Mouse (Mus musculus): ENCODE measurements at regions not wholly inside any gene's neighbourhood (a gene's known extent, or its start where the extent isn't known, plus 50 kb on each side); places are given as distances from the start of the nearest gene placed in this dataset.

DNA sequence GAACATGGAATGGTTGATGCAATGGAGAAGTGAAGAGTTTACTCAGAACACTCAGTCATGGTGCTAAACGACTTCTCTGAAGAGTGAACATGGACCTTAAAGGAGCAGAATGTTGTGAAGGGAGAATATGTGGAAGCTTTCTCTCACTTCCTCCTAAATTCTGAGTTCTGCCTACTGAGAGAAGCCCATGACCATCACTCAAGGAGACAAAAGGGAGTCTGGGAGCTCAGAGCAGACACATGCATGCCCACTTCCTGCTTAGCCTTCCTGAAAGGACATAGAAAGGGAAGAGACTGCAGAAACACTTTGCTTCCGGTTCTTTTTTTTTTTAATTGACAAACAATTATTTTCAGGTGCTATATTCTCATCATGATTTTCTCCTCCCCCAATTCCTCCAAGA lies 166.1 kb upstream of the Prkcq start:
- ATAC-seq (replicated peaks; ENCODE audit: low FRiP score, low read depth) (no peak), DNase-seq (ENCODE audit: low spot score) (no peak)
- Histone ChIP-seq H3K27ac (no peak overlapping the region), H3K4me2 (ENCODE audit: low read length) (no peak overlapping the region), H3K9ac (ENCODE audit: low read depth, low read length) (no peak overlapping the region), H3K4me3 (replicated peaks; ENCODE audit: low read depth, low read length) (no peak overlapping the region), H3K4me1 (replicated peaks; ENCODE audit: insufficient read depth, low read length) (no peaks in the 10 kb centered on the region), H3K36me3 (ENCODE audit: insufficient read depth, low read length) (no peaks in the 10 kb centered on the region), H3K9me3 (replicated peaks; ENCODE audit: low read length) (no peaks in the 10 kb centered on the region), H3K27me3 (ENCODE audit: insufficient read depth, low read length) (no peaks in the 10 kb centered on the region)
- WGBS = 63% methylated on average over 2 of the region's 2 CpGs
- no peak for TF ChIP-seq CTCF (IDR thresholded peaks at IDR 0.05; ENCODE audit: low read depth)

DNA sequence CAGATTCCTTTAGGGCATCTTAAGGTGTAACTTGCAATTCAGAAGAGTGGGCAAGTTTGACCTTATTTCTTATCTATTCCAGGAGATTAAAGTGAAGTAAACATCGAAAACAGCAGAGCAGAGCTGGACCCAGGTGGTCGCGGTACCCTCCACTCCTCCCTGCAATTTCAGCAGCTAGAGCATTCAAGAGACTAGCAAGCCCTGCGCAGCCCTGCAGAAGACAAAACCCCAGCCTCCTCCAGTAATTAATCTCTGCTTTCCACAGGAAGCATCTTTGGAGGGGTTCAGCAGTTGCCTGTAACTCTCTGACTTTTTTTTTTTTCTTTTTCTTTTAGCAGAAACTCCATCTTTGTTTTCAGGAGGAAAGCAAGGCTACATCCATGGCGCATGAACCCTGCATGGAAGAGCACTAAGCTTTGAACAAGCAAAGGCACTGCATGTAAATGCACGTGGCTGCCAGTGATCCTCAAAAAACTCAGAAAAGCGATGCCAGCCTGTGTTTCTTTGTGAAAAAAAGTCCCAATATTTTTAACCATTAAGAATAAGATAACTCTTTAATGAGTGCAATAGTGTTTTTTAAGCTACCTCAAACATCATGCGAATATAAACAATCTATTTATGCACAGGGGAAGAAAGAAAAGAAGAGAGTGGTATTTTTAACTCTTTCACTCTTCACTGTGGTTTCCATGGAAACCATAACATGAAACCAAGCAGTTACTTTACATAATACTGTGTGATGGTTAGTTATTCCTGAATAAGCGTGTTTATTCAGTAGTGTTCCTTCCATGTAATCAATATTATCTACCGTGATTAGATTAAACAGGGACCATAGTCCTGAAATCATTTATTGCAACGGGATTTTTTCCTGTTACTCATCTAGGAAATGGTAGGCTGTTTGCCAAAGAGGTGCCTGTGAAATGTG lies 160.6 kb upstream of the Prkcq start:
- Histone ChIP-seq H3K27me3 (ENCODE audit: insufficient read depth, low read length) (no peaks in the 10 kb centered on the region), H3K4me3 (replicated peaks; ENCODE audit: low read depth, low read length) (no peak overlapping the region), H3K36me3 (ENCODE audit: insufficient read depth, low read length) (no peaks in the 10 kb centered on the region), H3K9ac (ENCODE audit: low read depth, low read length) (no peak overlapping the region), H3K4me1 (replicated peaks; ENCODE audit: insufficient read depth, low read length) (no peaks in the 10 kb centered on the region), H3K9me3 (replicated peaks; ENCODE audit: low read length) (no peaks in the 10 kb centered on the region), H3K27ac (no peak overlapping the region), H3K4me2 (ENCODE audit: low read length) (no peak overlapping the region)
- no peak for DNase-seq (ENCODE audit: low spot score)
- ATAC-seq (replicated peaks; ENCODE audit: low FRiP score, low read depth) = no peak
- no peak for TF ChIP-seq CTCF (IDR thresholded peaks at IDR 0.05; ENCODE audit: low read depth)
- WGBS = 69% methylated on average over 11 of the region's 11 CpGs

DNA sequence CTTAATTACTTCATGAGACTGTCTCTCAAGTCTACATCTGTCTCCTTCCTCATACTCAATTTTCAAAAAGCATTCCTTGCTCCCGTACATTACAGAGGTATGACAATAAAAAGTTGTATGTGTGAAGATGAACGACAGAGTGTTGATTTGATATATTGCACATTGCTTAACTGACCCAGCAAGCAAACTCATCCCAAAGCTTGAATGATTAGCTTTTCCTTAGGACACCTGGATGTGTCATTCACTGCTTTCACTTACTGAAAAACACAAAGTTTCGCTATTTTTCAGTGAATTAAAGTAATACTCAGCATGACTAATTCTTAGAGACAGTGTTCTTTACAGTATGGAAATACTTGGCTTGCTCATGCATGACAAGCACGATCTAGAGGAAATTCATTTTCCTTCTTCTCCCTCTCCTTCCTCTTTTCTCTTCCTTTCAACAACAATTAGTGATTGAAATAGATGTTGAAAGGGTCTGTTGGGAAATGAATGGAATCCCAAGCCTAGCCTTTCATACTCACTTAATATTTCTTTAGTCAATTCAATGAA lies 159.5 kb upstream of the Prkcq start:
- Histone ChIP-seq H3K9ac (ENCODE audit: low read depth, low read length) (no peak overlapping the region), H3K36me3 (ENCODE audit: insufficient read depth, low read length) (no peaks in the 10 kb centered on the region), H3K27me3 (ENCODE audit: insufficient read depth, low read length) (no peaks in the 10 kb centered on the region), H3K4me1 (replicated peaks; ENCODE audit: insufficient read depth, low read length) (no peaks in the 10 kb centered on the region), H3K4me3 (replicated peaks; ENCODE audit: low read depth, low read length) (no peak overlapping the region), H3K27ac (no peak overlapping the region), H3K4me2 (ENCODE audit: low read length) (no peak overlapping the region), H3K9me3 (replicated peaks; ENCODE audit: low read length) (no peaks in the 10 kb centered on the region)
- ATAC-seq (replicated peaks; ENCODE audit: low FRiP score, low read depth) = no peak
- no peak for TF ChIP-seq CTCF (IDR thresholded peaks at IDR 0.05; ENCODE audit: low read depth)
- DNase-seq (ENCODE audit: low spot score) = no peak
- WGBS = 64% methylated on average over 4 of the region's 4 CpGs

DNA sequence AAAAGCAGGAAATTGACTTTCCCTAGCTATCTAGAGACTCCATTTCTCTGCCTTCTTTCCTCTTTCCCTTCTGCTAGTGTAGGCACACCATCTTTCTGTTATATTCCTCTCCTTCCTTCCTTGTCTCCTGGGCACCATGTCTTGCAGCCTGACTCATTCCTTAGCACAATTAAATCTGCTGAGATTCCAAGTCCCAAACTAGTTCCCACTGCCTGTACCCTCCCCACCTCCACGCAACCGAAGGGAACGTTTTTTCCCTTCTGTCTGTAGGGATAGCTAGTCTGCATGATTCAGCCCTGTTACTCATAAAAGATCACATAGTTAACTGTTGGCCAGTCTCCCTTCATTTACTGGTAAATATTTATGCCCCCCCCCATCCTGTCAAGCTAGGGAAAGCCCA lies 158.8 kb upstream of the Prkcq start:
- Histone ChIP-seq H3K36me3 (ENCODE audit: insufficient read depth, low read length) (no peaks in the 10 kb centered on the region), H3K9ac (ENCODE audit: low read depth, low read length) (no peak overlapping the region), H3K27ac (no peak overlapping the region), H3K4me3 (replicated peaks; ENCODE audit: low read depth, low read length) (no peak overlapping the region), H3K9me3 (replicated peaks; ENCODE audit: low read length) (no peaks in the 10 kb centered on the region), H3K27me3 (ENCODE audit: insufficient read depth, low read length) (no peaks in the 10 kb centered on the region), H3K4me2 (ENCODE audit: low read length) (no peak overlapping the region), H3K4me1 (replicated peaks; ENCODE audit: insufficient read depth, low read length) (no peaks in the 10 kb centered on the region)
- ATAC-seq (replicated peaks; ENCODE audit: low FRiP score, low read depth) (no peak), DNase-seq (ENCODE audit: low spot score) (no peak)
- WGBS = 83% methylated on average over 3 of the region's 3 CpGs
- TF ChIP-seq CTCF (IDR thresholded peaks at IDR 0.05; ENCODE audit: low read depth) = no peak

DNA sequence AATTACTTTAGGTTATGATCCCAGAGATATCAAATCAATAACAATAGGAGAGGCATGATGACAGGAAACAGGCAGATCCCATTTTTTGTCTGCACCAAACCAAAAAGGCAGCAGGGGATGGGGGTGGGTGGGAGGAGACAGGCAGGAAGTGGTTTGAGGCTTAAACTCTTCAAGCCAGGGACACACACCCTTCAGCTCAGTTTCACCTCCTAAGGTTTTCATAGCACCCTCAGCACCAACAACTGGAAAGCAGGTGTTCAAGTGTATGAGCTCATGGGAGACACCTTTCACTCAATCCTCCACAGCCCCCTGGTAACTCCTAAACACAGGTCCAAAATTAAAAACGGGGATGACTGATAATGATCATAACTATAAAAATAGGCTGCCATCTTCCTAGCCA lies 155.5 kb upstream of the Prkcq start:
- 65% methylated on average over 1 of the region's 1 CpGs for WGBS
- no peaks in the 10 kb centered on the region for H3K4me1 ChIP-seq (replicated peaks; ENCODE audit: insufficient read depth, low read length)
- no peaks in the 10 kb centered on the region for H3K27me3 ChIP-seq (ENCODE audit: insufficient read depth, low read length)
- H3K9me3 ChIP-seq (replicated peaks; ENCODE audit: low read length) = no peaks in the 10 kb centered on the region
- ATAC-seq (replicated peaks; ENCODE audit: low FRiP score, low read depth) = no peak
- no peak overlapping the region for H3K4me2 ChIP-seq (ENCODE audit: low read length)
- H3K9ac ChIP-seq (ENCODE audit: low read depth, low read length) = no peak overlapping the region
- no peak for DNase-seq (ENCODE audit: low spot score)
- no peak for TF ChIP-seq CTCF (IDR thresholded peaks at IDR 0.05; ENCODE audit: low read depth)
- H3K36me3 ChIP-seq (ENCODE audit: insufficient read depth, low read length) = no peaks in the 10 kb centered on the region
- no peak overlapping the region for H3K27ac ChIP-seq
- no peak overlapping the region for H3K4me3 ChIP-seq (replicated peaks; ENCODE audit: low read depth, low read length)

DNA sequence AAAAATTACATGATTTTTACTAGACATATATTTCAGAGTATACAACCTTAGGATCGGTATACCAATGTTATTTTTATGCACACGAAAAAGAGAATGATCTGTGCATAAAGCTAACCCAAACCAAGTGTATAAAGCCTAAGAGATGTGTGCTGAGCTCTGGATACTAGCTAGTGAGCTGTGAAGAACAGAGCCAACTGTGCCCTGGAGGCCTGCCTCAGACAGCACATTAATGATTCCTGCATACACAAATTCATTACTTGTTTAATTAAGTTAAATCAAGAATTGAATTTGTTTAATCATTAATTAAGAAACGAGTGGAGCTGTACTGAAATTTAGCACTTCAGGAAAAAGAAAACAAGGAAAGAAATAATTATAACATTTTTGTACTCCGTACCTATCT lies 139.0 kb upstream of the Prkcq start:
- no peak overlapping the region for H3K27ac ChIP-seq
- DNase-seq (ENCODE audit: low spot score) (no peak), ATAC-seq (replicated peaks; ENCODE audit: low FRiP score, low read depth) (no peak)
- H3K4me2 ChIP-seq (ENCODE audit: low read length) = no peak overlapping the region
- H3K9ac ChIP-seq (ENCODE audit: low read depth, low read length) = no peak overlapping the region
- H3K4me1 ChIP-seq (replicated peaks; ENCODE audit: insufficient read depth, low read length) = no peaks in the 10 kb centered on the region
- no peaks in the 10 kb centered on the region for H3K27me3 ChIP-seq (ENCODE audit: insufficient read depth, low read length)
- H3K9me3 ChIP-seq (replicated peaks; ENCODE audit: low read length) = no peaks in the 10 kb centered on the region
- no peak overlapping the region for H3K4me3 ChIP-seq (replicated peaks; ENCODE audit: low read depth, low read length)
- no peak for TF ChIP-seq CTCF (IDR thresholded peaks at IDR 0.05; ENCODE audit: low read depth)
- no peaks in the 10 kb centered on the region for H3K36me3 ChIP-seq (ENCODE audit: insufficient read depth, low read length)
- WGBS = 60% methylated on average over 4 of the region's 4 CpGs
